25 mouse cellular contexts compared by ENCODE assay signal in the genomic region with DNA sequence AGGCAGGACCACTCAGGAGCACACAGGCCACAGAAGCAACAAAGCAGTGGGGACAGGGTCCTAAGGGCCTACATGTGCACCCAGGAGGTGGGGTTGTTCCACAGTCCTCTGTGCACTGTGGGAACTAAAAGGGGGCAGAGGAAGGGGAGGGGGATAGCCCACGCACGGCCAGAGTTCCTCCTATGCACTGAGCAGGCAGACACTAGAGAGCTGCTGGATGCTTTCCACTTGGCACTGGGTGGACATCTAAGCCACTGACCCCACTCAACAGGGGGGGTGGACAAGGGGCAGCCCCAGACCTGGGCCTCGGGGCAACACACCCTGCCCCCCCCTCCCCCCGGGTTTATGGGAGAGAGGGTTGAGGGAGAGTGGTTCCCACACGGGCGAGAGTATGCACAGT. TPM values are rescaled to one million over a fixed set of nuclear protein-coding genes. Genes with fewer than 3 reads are reported as not detected.
DNase-seq lines count a peak whose midpoint lies in the region; ATAC-seq lines count a peak whose summit lies in the region.
"Had no signal": no experiment of that assay in that cellular context is flagged by ENCODE, and none has a peak within 500 bp of the region (broad histone marks: within the 10 kb centered on the region; RNA-seq: fewer than 3 reads in every experiment).

No protein-coding gene starts in this region.

- no peaks in the 10 kb centered on the region for H3K9me3 ChIP-seq in midbrain, embryonic 13.5 days
- H3K9me3 ChIP-seq in midbrain, embryonic 14.5 days (ENCODE audit: control insufficient read depth, low read length): no peaks in the 10 kb centered on the region
- H3K9me3 ChIP-seq: forebrain, embryonic 15.5 days; heart, embryonic 10.5 days; heart, embryonic 15.5 days; hindbrain, embryonic 13.5 days had no signal

- H3K4me3 ChIP-seq in midbrain, embryonic 13.5 days (replicated peaks): no peak overlapping the region
- H3K4me3 ChIP-seq in midbrain, embryonic 14.5 days (replicated peaks; ENCODE audit: low read depth, low read length): no peak overlapping the region
- H3K4me3 ChIP-seq: forebrain, embryonic 15.5 days; heart, embryonic 10.5 days; heart, embryonic 15.5 days; hindbrain, embryonic 13.5 days had no signal

- WGBS in midbrain, embryonic 13.5 days: 79% methylated on average over 6 of the region's 6 CpGs
- 83% methylated on average over 6 of the region's 6 CpGs for WGBS in midbrain, embryonic 14.5 days

- H3K36me3 ChIP-seq in midbrain, embryonic 13.5 days: no peaks in the 10 kb centered on the region
- H3K36me3 ChIP-seq in midbrain, embryonic 14.5 days (ENCODE audit: control insufficient read depth, insufficient read depth, low read length): no peaks in the 10 kb centered on the region
- H3K36me3 ChIP-seq: forebrain, embryonic 15.5 days; heart, embryonic 10.5 days; heart, embryonic 15.5 days; hindbrain, embryonic 13.5 days had no signal

- DNase-seq in heart, adult 11 months: peak; percentile 80
- DNase-seq in heart, postnatal 4 days: no peak
- DNase-seq in left cerebral cortex, postnatal 4 days: peak; percentile 0
- DNase-seq in left cerebral cortex, adult 18-20 months (ENCODE audit: low spot score in 2 of 2): no peak
- no peak for DNase-seq in midbrain, embryonic 14.5 days
- DNase-seq: adrenal gland, postnatal 14 days; cerebellum, adult 11-12 months; cerebellum, adult 9-10 months; cerebellum, postnatal 25 days; gastrocnemius, postnatal 36 days; heart, adult 18-20 months; heart, postnatal 14 days had no signal

- intact Hi-C loops in left cerebral cortex, postnatal 4 days (cut with DNase I): no loop called here

- no peak overlapping the region for H3K9ac ChIP-seq in midbrain, embryonic 13.5 days (replicated peaks)
- H3K9ac ChIP-seq in midbrain, embryonic 14.5 days (replicated peaks; ENCODE audit: low read length): no peak overlapping the region
- H3K9ac ChIP-seq: forebrain, embryonic 15.5 days; heart, embryonic 15.5 days; hindbrain, embryonic 13.5 days had no signal

- no peak overlapping the region for H3K27ac ChIP-seq in midbrain, embryonic 13.5 days
- no peak overlapping the region for H3K27ac ChIP-seq in midbrain, embryonic 14.5 days (replicated peaks; ENCODE audit: low read depth, low read length)
- H3K27ac ChIP-seq: forebrain, embryonic 15.5 days; heart, embryonic 10.5 days; heart, embryonic 15.5 days; hindbrain, embryonic 13.5 days; hindbrain, postnatal 0 days had no signal

- ATAC-seq in midbrain, embryonic 13.5 days: 0 out of 2 replicates have a peak, but pooled peaks have one; percentile 37
- no peak; the same call in 1 of the 2 replicates for ATAC-seq in midbrain, embryonic 14.5 days (ENCODE audit: low FRiP score, low TSS enrichment)
- ATAC-seq: activated CD4-positive, CD25-positive, alpha-beta regulatory T cell, adult 4 months; forebrain, embryonic 15.5 days; hindbrain, postnatal 0 days; Patski had no signal

- no peaks in the 10 kb centered on the region for H3K4me1 ChIP-seq in midbrain, embryonic 13.5 days (replicated peaks)
- no peaks in the 10 kb centered on the region for H3K4me1 ChIP-seq in midbrain, embryonic 14.5 days (ENCODE audit: control insufficient read depth, insufficient read depth, low read length)
- H3K4me1 ChIP-seq: forebrain, embryonic 15.5 days; heart, embryonic 10.5 days; heart, embryonic 15.5 days; hindbrain, embryonic 13.5 days had no signal

- H3K4me2 ChIP-seq in midbrain, embryonic 13.5 days (replicated peaks): no peak overlapping the region
- H3K4me2 ChIP-seq in midbrain, embryonic 14.5 days (ENCODE audit: low read length): no peak overlapping the region
- H3K4me2 ChIP-seq: forebrain, embryonic 15.5 days; heart, embryonic 15.5 days; hindbrain, embryonic 13.5 days had no signal

- no peaks in the 10 kb centered on the region for H3K27me3 ChIP-seq in midbrain, embryonic 13.5 days
- no peaks in the 10 kb centered on the region for H3K27me3 ChIP-seq in midbrain, embryonic 14.5 days (ENCODE audit: control insufficient read depth, insufficient read depth, low read length)
- H3K27me3 ChIP-seq: CH12.LX; forebrain, embryonic 15.5 days; heart, embryonic 15.5 days; hindbrain, embryonic 13.5 days; Patski had no signal

RNA-seq across cellular contexts. Expression of a gene that starts 20.2 kb away (rescaled TPM):
- total RNA-seq in heart, postnatal 4 days (2021): not detected
- not detected for total RNA-seq in left cerebral cortex, postnatal 4 days (2021)
- total RNA-seq in left cerebral cortex, adult 18-20 months (2021): not detected
- not detected in 2 replicates for polyA plus RNA-seq in midbrain, embryonic 13.5 days (2015; fragmentation: Nextera tagmentation; extraction: Ambion mirVana)
- not detected in 2 replicates for polyA plus RNA-seq in midbrain, embryonic 14.5 days (2014; fragmentation: Nextera tagmentation; extraction: Ambion mirVana)
- total RNA-seq: adrenal gland, adult 18-20 months; adrenal gland, postnatal 14 days; CH12.LX; gastrocnemius, adult 8-10 months; gastrocnemius, postnatal 36 days; heart, adult 18-20 months; heart, postnatal 14 days; hindbrain, postnatal 0 days had no signal
- polyA plus RNA-seq: activated CD4-positive, CD25-positive, alpha-beta regulatory T cell, adult 4 months; cortical plate, adult 2 months; embryonic facial prominence, embryonic 14.5 days; forebrain, embryonic 15.5 days; heart, embryonic 10.5 days; heart, embryonic 15.5 days; hindbrain, embryonic 13.5 days; hindbrain, postnatal 0 days; Patski had no signal

RNA-seq across cellular contexts. Expression of a gene that starts 30.7 kb away (rescaled TPM):
- total RNA-seq in heart, postnatal 4 days (2021): not detected
- total RNA-seq in left cerebral cortex, postnatal 4 days (2021): under 1 TPM in 1 of 2 experiments, not detected in 1; 0.08 TPM
- not detected for total RNA-seq in left cerebral cortex, adult 18-20 months (2021)
- polyA plus RNA-seq in midbrain, embryonic 13.5 days (2015; fragmentation: Nextera tagmentation; extraction: Ambion mirVana): not detected in 2 replicates
- polyA plus RNA-seq in midbrain, embryonic 14.5 days (2014; fragmentation: Nextera tagmentation; extraction: Ambion mirVana): not detected in 2 replicates
- total RNA-seq: adrenal gland, adult 18-20 months; adrenal gland, postnatal 14 days; gastrocnemius, adult 8-10 months; gastrocnemius, postnatal 36 days; heart, adult 18-20 months; heart, postnatal 14 days; hindbrain, postnatal 0 days had no signal
- polyA plus RNA-seq: activated CD4-positive, CD25-positive, alpha-beta regulatory T cell, adult 4 months; cortical plate, adult 2 months; forebrain, embryonic 15.5 days; heart, embryonic 10.5 days; heart, embryonic 15.5 days; hindbrain, embryonic 13.5 days; hindbrain, postnatal 0 days; Patski had no signal

RNA-seq across cellular contexts. Expression of a gene that starts 32.8 kb away (rescaled TPM):
- not detected for total RNA-seq in heart, postnatal 4 days (2021)
- total RNA-seq in left cerebral cortex, postnatal 4 days (2021): not detected
- total RNA-seq in left cerebral cortex, adult 18-20 months (2021): not detected
- polyA plus RNA-seq in midbrain, embryonic 13.5 days (2015; fragmentation: Nextera tagmentation; extraction: Ambion mirVana): not detected in 2 replicates
- polyA plus RNA-seq in midbrain, embryonic 14.5 days (2014; fragmentation: Nextera tagmentation; extraction: Ambion mirVana): not detected in 2 replicates
- total RNA-seq: adrenal gland, adult 18-20 months; adrenal gland, postnatal 14 days; CH12.LX; gastrocnemius, adult 8-10 months; gastrocnemius, postnatal 36 days; heart, adult 18-20 months; heart, postnatal 14 days; hindbrain, postnatal 0 days had no signal
- polyA plus RNA-seq: activated CD4-positive, CD25-positive, alpha-beta regulatory T cell, adult 4 months; cortical plate, adult 2 months; embryonic facial prominence, embryonic 14.5 days; forebrain, embryonic 15.5 days; heart, embryonic 10.5 days; heart, embryonic 15.5 days; hindbrain, embryonic 13.5 days; hindbrain, postnatal 0 days; Patski had no signal

RNA-seq across cellular contexts. Expression of a gene that starts 57.2 kb away (rescaled TPM):
- not detected for total RNA-seq in heart, postnatal 4 days (2021)
- not detected for total RNA-seq in left cerebral cortex, postnatal 4 days (2021)
- not detected for total RNA-seq in left cerebral cortex, adult 18-20 months (2021)
- polyA plus RNA-seq in midbrain, embryonic 13.5 days (2015; fragmentation: Nextera tagmentation; extraction: Ambion mirVana): not detected in 2 replicates
- not detected in 2 replicates for polyA plus RNA-seq in midbrain, embryonic 14.5 days (2014; fragmentation: Nextera tagmentation; extraction: Ambion mirVana)
- total RNA-seq: adrenal gland, adult 18-20 months; adrenal gland, postnatal 14 days; CH12.LX; gastrocnemius, adult 8-10 months; gastrocnemius, postnatal 36 days; heart, adult 18-20 months; heart, postnatal 14 days; hindbrain, postnatal 0 days had no signal
- polyA plus RNA-seq: activated CD4-positive, CD25-positive, alpha-beta regulatory T cell, adult 4 months; cortical plate, adult 2 months; embryonic facial prominence, embryonic 14.5 days; forebrain, embryonic 15.5 days; heart, embryonic 10.5 days; heart, embryonic 15.5 days; hindbrain, embryonic 13.5 days; hindbrain, postnatal 0 days; Patski had no signal

Comparison
In these comparisons a context has a peak if more than half of its experiments do, and no peak if none do; other contexts are left out.
1. DNase-seq: peak in heart, adult 11 months (single experiment) and left cerebral cortex, postnatal 4 days (single experiment); none in heart, postnatal 4 days (single experiment), left cerebral cortex, adult 18-20 months (0 of 2) and midbrain, embryonic 14.5 days (single experiment).